Mouse (Mus musculus): ENCODE measurements at regions not wholly inside any gene's neighbourhood (a gene's known extent, or its start where the extent isn't known, plus 50 kb on each side); places are given as distances from the start of the nearest gene placed in this dataset.

- DNase-seq = no peak
These were observed 135.3 kb downstream of the Cd83 start for GRCm38 (mm10) chr13:43919781-43920420.

- no peak for DNase-seq
These were observed 145.8 kb downstream of the Cd83 start for GRCm38 (mm10) chr13:43930081-43930981.

- DNase-seq = peak; percentile 36
These were observed 148.4 kb downstream of the Cd83 start for GRCm38 (mm10) chr13:43932946-43933345.

- DNase-seq = peak; percentile 81
These were observed 150.7 kb downstream of the Cd83 start for GRCm38 (mm10) chr13:43935284-43935683.

- no peak for DNase-seq
These were observed 151.9 kb downstream of the Cd83 start for GRCm38 (mm10) chr13:43936504-43936903.

GRCm38 (mm10) chr13:43938611-43939010 is 154.0 kb downstream of the Cd83 start:
- DNase-seq = no peak

GRCm38 (mm10) chr13:43939375-43939774 is 154.8 kb downstream of the Cd83 start:
- DNase-seq = no peak

GRCm38 (mm10) chr13:43941731-43942130 is 157.2 kb downstream of the Cd83 start:
- DNase-seq = no peak

- no peak for DNase-seq
These were observed 164.0 kb downstream of the Cd83 start for GRCm38 (mm10) chr13:43948606-43949005.

GRCm38 (mm10) chr13:43949740-43950643 is 165.4 kb downstream of the Cd83 start:
- DNase-seq = no peak

GRCm38 (mm10) chr13:43952491-43952890 is 167.9 kb downstream of the Cd83 start:
- DNase-seq = peak; percentile 43

- DNase-seq = no peak
These were observed 168.5 kb downstream of the Cd83 start for GRCm38 (mm10) chr13:43952972-43953592.

GRCm38 (mm10) chr13:43954714-43955393 is 170.3 kb downstream of the Cd83 start:
- DNase-seq = peak; percentile 16

GRCm38 (mm10) chr13:43957046-43957445 is 172.5 kb downstream of the Cd83 start:
- DNase-seq = no peak

GRCm38 (mm10) chr13:43959121-43959572 is 174.6 kb downstream of the Cd83 start:
- no peak for DNase-seq

- DNase-seq = no peak
These were observed 176.6 kb downstream of the Cd83 start for GRCm38 (mm10) chr13:43961047-43961690.

- no peak for DNase-seq
These were observed 177.4 kb downstream of the Cd83 start for GRCm38 (mm10) chr13:43961987-43962386.

- no peak for DNase-seq
These were observed 178.7 kb downstream of the Cd83 start for GRCm38 (mm10) chr13:43963321-43963720.

- DNase-seq = peak; percentile 21
These were observed 180.8 kb downstream of the Cd83 start for GRCm38 (mm10) chr13:43965256-43965905.

GRCm38 (mm10) chr13:43967516-43967915 is 182.9 kb downstream of the Cd83 start:
- no peak for DNase-seq

- DNase-seq = no peak
These were observed 188.3 kb downstream of the Cd83 start for GRCm38 (mm10) chr13:43972906-43973305.

Data from kidney, postnatal 10 days (tissue).